Mouse (Mus musculus) mouse embryonic stem cell (cell line): ENCODE measurements around the gene Mgst2.

Experiments
- in situ Hi-C, 2 experiments: fragments of 300-500 bp; cut with MboI; formaldehyde crosslinking; loops; 1 replicate in 1 of 2; 3 replicates in 1 of 2; pipeline ENCODE4 v1.14.3; 2019 to 2020; ENCODE audit warnings: low sequenced_read_pairs in 2 of 2, low pct_unique_long_range_greater_than_20kb in 1 of 2, mixed read lengths in 1 of 2; ENCODE audit not compliant: unreplicated experiment in 1 of 2

Gene Mgst2

DNA sequence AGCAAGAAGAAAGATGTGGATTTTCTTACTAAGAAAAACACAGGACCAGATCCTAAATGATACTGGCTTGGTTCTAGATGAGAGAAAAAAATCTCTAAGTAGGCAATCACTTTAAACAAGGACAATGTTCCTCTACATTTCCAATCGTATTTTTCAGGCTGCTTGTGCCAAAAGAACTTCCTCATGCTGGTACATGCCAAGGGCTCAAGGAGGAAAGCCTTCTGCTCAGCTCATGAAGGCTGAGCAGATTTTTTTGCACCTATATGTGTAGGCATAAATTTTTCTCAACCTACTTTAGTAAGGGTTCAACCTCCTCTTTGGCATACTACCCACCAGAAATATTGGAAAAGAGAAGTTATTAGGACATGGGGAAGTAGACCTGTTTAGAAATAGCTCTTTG lies 59.8 kb downstream of the Mgst2 start:
- in situ Hi-C loops: no loop called here

DNA sequence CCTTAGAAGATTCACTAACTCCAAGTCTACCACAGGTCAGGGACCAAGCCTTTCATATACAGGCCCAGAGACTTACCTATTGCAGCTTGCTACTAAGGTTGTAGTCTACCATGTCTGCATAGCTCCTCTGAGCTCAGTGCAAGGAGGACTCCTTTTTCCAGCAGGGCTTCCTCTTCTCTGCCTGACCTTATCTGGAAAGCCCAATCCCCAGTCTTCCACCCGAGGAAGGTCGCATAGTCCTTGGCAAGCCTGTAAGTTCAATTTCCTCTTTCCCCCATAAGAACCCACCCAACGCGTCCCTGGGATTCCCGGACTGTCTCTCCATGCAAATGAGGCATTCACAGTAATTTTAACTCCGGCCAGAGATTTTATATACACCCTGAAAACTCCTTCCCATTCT lies 66.1 kb downstream of the Mgst2 start:
- in situ Hi-C loops: no loop called here

DNA sequence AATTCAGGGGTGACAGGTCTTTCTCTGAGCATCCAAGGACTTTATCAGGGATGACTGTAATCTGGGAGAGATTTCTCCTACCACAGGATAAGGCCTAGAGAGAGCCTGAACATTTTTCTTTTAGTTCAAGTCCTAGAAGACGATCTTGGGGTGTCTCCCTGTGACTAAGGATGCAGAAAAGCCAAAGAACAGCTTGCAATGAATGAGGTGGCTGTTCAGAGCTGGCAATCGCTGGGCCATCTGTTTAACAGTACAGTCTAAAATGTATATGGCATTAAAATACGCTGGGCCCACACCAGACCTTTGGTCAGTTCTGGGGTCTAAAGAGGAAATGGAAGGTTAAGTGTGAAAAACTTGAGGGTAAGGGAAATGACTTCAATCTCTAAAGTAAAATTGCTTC lies 67.3 kb downstream of the Mgst2 start:
- in situ Hi-C loops: no loop called here

DNA sequence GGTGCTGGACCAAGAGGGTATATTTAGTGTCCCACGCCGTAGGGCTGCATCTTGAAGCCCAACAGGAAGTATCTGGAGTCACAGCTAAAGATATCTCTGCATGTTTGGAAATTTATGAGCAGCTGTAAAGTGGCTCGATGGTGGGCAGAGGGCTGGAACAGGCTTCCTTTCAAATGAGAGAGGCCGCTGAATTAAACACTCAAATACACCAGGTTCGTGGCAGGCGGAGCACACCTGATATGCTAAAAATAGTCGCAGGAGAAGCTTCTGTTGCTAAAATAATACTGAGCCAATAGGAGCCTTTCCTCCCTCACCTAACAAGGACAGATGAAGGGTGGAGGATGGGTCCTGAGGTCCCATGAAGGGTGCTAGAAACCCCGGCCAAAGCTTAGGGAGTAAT lies 67.8 kb downstream of the Mgst2 start:
- in situ Hi-C loops: no loop called here

DNA sequence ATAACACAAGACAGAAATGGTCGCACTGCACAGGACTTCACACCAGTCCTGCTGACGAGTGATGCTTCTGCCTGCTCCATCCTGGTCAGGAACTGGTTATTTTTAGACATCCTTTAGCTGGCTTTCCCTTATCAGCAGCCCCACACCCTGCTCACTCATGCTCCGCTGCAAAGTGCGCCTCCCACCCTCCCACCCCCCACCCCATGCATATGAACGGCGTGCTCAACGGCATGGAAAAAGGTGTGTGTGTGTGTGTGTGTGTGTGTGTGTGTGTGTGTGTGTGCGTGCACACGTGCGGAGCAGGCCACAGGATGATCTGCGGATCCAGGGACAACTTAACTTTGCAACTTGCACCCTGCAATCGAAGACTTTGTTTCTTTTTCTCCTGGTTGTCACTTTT lies 68.3 kb downstream of the Mgst2 start:
- in situ Hi-C loops: no loop called here

DNA sequence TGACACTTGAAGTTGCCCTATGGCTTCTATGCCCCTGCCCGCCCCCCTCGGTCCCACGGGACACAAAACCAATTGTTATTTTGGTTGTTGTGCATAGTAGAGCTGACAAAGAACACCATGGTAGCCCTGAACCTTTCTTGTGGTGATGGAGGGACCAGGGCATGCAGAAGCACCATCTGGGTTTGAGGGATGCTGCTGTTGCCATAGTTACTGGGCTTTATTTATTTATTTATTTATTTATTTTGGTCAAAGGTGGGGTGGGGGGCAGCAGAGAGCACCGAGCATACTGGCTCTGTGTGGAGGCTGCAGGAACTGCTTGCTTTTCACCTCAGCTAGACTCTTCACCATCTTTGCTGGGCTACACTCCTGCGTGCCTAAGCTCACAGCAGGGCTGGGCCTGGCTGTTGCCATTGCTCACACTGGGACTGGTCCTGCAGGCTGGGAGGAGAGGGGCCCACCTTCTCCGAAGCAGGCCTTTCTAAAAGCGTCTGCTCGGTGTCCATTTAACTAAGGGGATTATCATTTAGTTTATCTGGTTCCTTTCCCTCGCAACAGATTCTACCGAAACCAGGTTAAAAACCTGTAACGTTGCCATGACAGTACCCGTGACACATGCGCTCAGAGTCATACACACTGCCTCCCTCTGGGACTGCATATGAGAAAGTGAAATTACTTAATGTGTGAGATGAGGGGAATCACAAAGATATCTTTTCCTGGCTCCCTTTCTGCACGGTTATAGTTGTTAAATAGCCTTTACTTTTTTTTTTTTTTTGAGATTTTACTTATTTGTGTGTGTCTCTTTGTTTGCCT lies 69.2 kb downstream of the Mgst2 start:
- in situ Hi-C loops: no loop called here

DNA sequence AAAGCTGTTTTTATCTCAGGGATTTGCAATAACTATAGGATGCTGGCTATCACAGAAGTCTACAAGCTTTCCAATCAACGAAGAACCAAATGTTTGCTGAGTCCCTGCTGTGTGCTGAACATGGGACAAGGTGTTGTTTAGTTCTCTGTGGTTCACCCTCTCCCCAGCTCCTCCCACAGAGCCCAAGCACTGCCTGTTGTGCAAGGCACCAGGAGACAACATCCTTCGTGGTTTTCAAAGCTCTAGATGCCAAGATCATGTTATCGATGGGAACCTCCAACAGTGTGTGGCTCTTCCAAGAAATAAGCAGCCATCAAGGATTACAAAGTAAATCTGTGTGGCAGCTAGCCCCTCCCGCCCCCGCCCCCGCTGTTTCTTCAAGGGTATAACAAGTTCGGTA lies 70.5 kb downstream of the Mgst2 start:
- in situ Hi-C loops: no loop called here

GRCm38 (mm10) chr3:51731949-51732636 lies 71.9 kb downstream of the Mgst2 start:
- in situ Hi-C loops: no loop called here
